Mouse (Mus musculus): ENCODE measurements around the gene Ubn1. TPM values are rescaled to one million over a fixed set of nuclear protein-coding genes. Genes with fewer than 3 reads are reported as not detected.

Gene Ubn1
- total RNA-seq, 2 experiments from 2014 or later: 44.1 to 45.3 TPM

- no peak for DNase-seq (ENCODE audit: extremely low spot score in 1 of 2, low spot score in 2 of 2)
- H3K27ac ChIP-seq: no peak overlapping the region
- H3K4me3 ChIP-seq: no peak overlapping the region
- intact Hi-C loops (cut with DNase I): no loop called here
- no peak for TF ChIP-seq CTCF (IDR thresholded peaks at IDR 0.05)
These were observed 36.3 kb downstream of the Ubn1 start for GRCm38 (mm10) chr16:5086179-5086578.

DNA sequence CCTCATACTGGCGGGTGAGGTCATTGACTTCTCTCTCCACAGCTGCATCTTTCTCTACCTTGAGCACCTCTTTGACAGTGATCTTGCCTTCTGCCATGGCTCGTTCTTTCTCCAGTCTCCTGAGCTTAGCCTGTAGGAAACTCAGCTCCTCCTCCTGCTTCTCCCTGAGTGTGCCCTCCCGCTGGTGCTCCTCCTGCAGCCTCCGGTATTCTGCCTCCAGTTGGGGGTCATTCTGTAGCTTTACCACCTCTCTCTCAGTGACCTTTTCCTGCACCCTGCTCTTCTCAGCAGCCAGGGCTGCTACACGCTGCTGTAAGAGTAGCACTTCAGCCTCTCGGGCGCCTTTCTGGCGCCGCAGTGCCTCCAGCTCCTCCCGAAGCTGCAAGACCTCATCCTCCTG lies 39.2 kb downstream of the Ubn1 start:
- Histone ChIP-seq H3K27ac (no peak overlapping the region), H3K4me3 (no peak overlapping the region)
- no peak for DNase-seq (ENCODE audit: extremely low spot score in 1 of 2, low spot score in 2 of 2)
- intact Hi-C loops (cut with DNase I): no loop called here
- TF ChIP-seq CTCF (IDR thresholded peaks at IDR 0.05): no peak

- DNase-seq (ENCODE audit: extremely low spot score in 1 of 2, low spot score in 2 of 2): no peak
- intact Hi-C loops (cut with DNase I): no loop called here
- H3K4me3 ChIP-seq: no peak overlapping the region
- H3K27ac ChIP-seq: no peak overlapping the region
- TF ChIP-seq CTCF (IDR thresholded peaks at IDR 0.05): no peak
These were observed 43.4 kb downstream of the Ubn1 start for GRCm38 (mm10) chr16:5093285-5093684.

- Histone ChIP-seq H3K27ac (no peak overlapping the region), H3K4me3 (no peak overlapping the region)
- intact Hi-C loops (cut with DNase I): no loop called here
- TF ChIP-seq CTCF (IDR thresholded peaks at IDR 0.05): no peak
- DNase-seq (ENCODE audit: extremely low spot score in 1 of 2, low spot score in 2 of 2): no peak
These were observed 46.6 kb downstream of the Ubn1 start for GRCm38 (mm10) chr16:5096504-5096903.

DNA sequence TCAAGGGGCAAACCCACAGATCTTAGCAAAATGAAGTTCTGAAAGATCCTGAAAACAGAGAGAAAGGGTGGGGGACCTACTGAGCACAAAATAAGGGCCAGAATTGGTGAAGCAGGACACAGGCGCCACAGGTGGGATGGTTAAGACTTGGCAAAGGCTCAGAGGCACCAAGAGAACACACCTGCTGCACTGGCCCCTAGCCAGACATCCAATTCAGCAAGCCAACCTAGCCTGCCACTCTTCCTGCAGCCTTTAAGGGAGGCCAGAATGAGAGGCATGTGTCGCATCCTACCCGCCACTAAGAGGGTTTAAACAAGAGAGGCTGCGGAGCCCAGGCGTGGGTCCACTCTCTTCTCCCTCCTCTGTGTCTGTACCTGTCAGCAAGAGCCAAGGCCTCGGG lies 51.1 kb downstream of the Ubn1 start:
- no peak for TF ChIP-seq CTCF (IDR thresholded peaks at IDR 0.05)
- H3K4me3 ChIP-seq: no peak overlapping the region
- DNase-seq (ENCODE audit: extremely low spot score in 1 of 2, low spot score in 2 of 2): no peak
- intact Hi-C loops (cut with DNase I): no loop called here
- no peak overlapping the region for H3K27ac ChIP-seq

DNA sequence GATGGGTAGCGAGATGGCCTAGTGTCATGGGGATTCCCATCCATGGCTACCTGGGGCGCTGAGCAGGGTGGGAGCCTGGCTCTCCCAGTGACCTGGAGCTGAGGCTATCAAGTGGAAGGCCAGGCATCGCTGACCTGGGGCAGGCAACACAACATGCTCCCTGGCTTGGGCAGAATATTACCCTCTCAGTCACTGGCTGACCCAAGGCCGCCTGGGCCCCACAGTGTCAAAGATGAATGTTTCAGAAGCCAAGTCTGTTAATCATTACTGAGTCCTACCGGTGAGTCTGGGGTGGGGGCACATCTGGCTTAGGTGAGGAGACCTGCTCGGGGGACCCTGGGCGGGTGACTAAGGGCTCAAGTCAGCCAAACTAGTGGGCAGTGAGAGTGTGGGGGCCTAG lies 60.0 kb downstream of the Ubn1 start:
- Histone ChIP-seq H3K4me3 (no peak overlapping the region), H3K27ac (no peak overlapping the region)
- DNase-seq (ENCODE audit: extremely low spot score in 1 of 2, low spot score in 2 of 2): no peak
- intact Hi-C loops (cut with DNase I): no loop called here
- TF ChIP-seq CTCF (IDR thresholded peaks at IDR 0.05): no peak

DNA sequence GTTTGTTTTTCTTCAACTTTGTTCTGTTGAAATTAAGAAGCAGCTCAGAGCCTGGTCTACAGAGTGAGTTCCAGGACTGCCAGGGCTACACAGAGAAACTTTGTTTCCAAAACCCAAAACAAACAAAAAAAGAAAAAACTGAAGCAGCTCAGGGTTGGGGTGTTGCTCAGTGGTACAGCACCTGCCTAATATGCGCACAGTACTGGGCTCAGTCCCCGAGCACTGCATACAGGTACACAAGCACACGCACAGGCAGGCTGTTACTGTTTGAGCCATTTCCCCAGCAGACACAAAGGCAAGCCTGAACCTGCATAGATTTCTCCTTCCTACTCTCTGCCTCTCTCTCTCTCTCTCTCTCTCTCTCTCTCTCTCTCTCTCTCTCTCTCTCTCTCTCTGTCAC lies 61.2 kb downstream of the Ubn1 start:
- Histone ChIP-seq H3K4me3 (no peak overlapping the region), H3K27ac (no peak overlapping the region)
- intact Hi-C loops (cut with DNase I): no loop called here
- no peak for TF ChIP-seq CTCF (IDR thresholded peaks at IDR 0.05)
- DNase-seq (ENCODE audit: extremely low spot score in 1 of 2, low spot score in 2 of 2): no peak

GRCm38 (mm10) chr16:5113002-5113550 lies 63.2 kb downstream of the Ubn1 start:
- no peak overlapping the region for H3K4me3 ChIP-seq
- no peak for DNase-seq (ENCODE audit: extremely low spot score in 1 of 2, low spot score in 2 of 2)
- TF ChIP-seq CTCF (IDR thresholded peaks at IDR 0.05): no peak
- intact Hi-C loops (cut with DNase I): no loop called here
- H3K27ac ChIP-seq: no peak overlapping the region

- no peak for TF ChIP-seq CTCF (IDR thresholded peaks at IDR 0.05)
- intact Hi-C loops (cut with DNase I): no loop called here
- Histone ChIP-seq H3K27ac (no peak overlapping the region), H3K4me3 (no peak overlapping the region)
- DNase-seq (ENCODE audit: extremely low spot score in 1 of 2, low spot score in 2 of 2): no peak
These were observed 63.7 kb downstream of the Ubn1 start for GRCm38 (mm10) chr16:5113582-5113981.

DNA sequence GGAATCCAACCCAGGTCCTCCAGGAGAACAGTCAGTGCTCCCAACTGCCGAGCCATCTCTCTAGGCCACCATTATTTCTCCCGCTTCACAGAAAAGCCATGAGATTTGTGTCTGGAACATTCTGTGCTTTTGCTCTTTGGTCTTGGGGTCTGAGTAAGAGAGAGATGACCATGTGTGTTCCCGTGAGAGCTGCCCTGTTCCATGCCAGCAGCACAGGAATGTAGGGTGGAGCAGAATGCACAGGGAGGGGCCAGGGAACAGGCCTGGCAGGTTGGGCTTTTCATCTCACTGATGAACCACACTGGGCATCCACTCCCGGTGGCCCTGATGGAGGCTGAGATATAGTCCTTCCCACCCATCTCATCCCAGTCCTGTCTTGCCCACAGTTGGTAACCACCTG lies 69.5 kb downstream of the Ubn1 start:
- intact Hi-C loops (cut with DNase I): no loop called here
- TF ChIP-seq CTCF (IDR thresholded peaks at IDR 0.05): no peak
- Histone ChIP-seq H3K27ac (no peak overlapping the region), H3K4me3 (no peak overlapping the region)
- no peak for DNase-seq (ENCODE audit: extremely low spot score in 1 of 2, low spot score in 2 of 2)

GRCm38 (mm10) chr16:5119845-5120244 lies 70.0 kb downstream of the Ubn1 start:
- no peak for TF ChIP-seq CTCF (IDR thresholded peaks at IDR 0.05)
- no peak overlapping the region for H3K4me3 ChIP-seq
- no peak overlapping the region for H3K27ac ChIP-seq
- intact Hi-C loops (cut with DNase I): no loop called here
- no peak for DNase-seq (ENCODE audit: extremely low spot score in 1 of 2, low spot score in 2 of 2)

- no peak for TF ChIP-seq CTCF (IDR thresholded peaks at IDR 0.05)
- Histone ChIP-seq H3K27ac (no peak overlapping the region), H3K4me3 (no peak overlapping the region)
- DNase-seq (ENCODE audit: extremely low spot score in 1 of 2, low spot score in 2 of 2): no peak
- intact Hi-C loops (cut with DNase I): no loop called here
These were observed 73.6 kb downstream of the Ubn1 start for GRCm38 (mm10) chr16:5123476-5123875.

- no peak for TF ChIP-seq CTCF (IDR thresholded peaks at IDR 0.05)
- H3K4me3 ChIP-seq: no peak overlapping the region
- no peak for DNase-seq (ENCODE audit: extremely low spot score in 1 of 2, low spot score in 2 of 2)
- no peak overlapping the region for H3K27ac ChIP-seq
- intact Hi-C loops (cut with DNase I): no loop called here
These were observed 80.3 kb downstream of the Ubn1 start for GRCm38 (mm10) chr16:5130196-5130595.
